Mouse (Mus musculus) heart, postnatal 0 days (tissue): ENCODE results near the gene Slc7a14.

Source experiments
- CTCF ChIP-seq: IDR thresholded peaks from 2 replicates; pipeline ENCODE4 v1.5.1; 2016; ENCODE audit warnings: antibody characterized with exemption, control low read depth, low read depth
- EP300 ChIP-seq: IDR thresholded peaks from 2 replicates; pipeline ENCODE4 v1.6.1; 2016; ENCODE audit warnings: antibody characterized with exemption, low read depth

DNA sequence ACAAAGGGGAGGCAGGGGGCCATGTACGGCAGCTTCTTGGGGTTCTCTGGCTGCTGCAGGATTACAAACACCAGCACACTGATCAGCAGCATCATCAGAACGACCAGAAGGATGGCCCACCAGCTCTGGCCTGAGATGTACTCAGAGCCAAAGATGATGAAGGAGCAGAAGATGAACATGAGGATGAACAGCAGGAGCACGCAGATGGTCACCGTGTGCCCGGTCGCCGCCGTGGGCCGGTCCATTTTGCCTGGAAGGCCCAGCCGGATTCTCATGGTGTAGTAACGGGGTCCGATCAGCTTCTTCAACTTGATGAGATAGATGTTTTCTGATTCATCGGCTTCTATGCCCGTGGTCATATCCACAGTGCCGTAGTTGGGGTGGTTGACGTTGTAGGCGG, 86.6 kb downstream of the Slc7a14 start:
- no peak for TF ChIP-seq CTCF
- no peak for TF ChIP-seq EP300
